Mouse (Mus musculus): ENCODE results near the gene Mybpc1.
"Not testable (repeated sequence)": the region's sequence is repeated elsewhere in the genome, so short reads cannot be mapped to it uniquely, and the experiment has no call there.

Gene Mybpc1

DNA sequence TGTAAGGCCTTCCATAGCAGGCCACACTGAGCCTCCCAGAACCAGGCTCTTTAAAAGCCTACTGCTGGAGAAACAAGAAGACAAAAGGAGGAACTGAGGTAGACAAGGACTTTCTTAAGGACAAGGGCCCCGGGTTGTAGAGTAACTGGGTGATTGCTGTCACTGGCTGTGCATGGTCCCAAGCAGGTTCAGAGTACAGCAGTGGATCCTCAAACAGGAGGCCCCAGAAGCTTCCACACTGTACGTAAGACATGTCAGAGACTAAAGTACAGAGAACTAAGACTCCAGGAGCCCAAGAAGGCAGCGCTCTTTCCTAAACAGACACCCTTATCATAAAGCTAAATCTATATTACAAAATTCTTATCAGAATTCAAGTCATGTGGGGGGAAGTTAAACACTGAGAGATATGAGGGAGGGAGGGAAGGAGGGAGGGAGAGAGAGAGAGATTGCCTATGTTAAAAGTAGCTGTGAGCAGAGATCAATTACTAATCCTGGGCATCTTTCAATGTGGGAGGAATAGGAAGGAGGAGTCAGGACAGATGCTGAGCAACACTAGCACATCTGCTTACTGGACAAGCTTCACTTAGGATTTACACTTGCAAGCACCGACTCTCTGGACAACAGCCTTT, 109.9 kb downstream of the Mybpc1 start:
- no peak for DNase-seq (ENCODE audit: low spot score in 2 of 2)

- DNase-seq (ENCODE audit: low spot score in 2 of 2) = no peak
Observed at GRCm38 (mm10) chr10:88492658-88493057, 112.3 kb downstream of the Mybpc1 start.

DNA sequence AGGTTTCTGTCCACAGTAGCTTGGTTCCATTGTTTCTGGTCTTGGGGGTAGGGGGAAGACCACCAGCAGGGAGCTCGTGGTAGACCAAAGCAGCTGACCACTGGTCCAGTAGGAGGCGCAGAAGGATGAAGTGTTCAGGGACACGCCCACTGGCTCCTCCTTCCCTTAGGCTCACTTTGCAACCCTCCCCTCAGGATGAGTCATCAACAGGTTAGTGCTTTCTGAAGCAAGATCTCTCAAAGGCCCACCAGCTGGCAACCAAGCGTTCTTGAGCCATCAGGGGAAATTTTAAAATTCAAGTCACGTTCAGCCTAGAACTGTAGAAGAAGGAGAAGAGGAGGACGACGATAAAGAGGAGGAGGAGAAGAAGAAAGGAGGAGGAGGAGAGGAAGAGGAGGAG, 113.3 kb downstream of the Mybpc1 start:
- DNase-seq (ENCODE audit: low spot score in 2 of 2) = no peak

DNA sequence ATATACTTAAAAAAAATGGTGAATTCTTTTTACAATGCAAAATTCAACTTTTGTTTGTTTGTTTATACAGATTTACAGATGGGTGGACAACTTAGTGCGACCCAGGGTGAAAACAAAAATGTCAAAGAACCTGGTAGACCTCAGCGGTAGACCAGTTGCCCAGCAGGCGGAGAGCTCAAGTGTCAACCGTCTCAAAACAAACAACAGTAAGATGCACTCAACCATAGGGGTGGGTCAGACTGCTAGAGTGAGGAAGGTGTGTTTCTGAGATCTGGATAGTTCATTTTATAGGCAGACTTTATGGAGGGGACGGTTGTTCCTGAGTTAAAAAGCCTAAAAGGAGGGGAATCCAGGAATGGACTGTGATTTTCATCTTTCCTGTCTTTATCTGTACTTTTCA, 116.3 kb downstream of the Mybpc1 start:
- DNase-seq (ENCODE audit: low spot score in 2 of 2) = no peak

DNA sequence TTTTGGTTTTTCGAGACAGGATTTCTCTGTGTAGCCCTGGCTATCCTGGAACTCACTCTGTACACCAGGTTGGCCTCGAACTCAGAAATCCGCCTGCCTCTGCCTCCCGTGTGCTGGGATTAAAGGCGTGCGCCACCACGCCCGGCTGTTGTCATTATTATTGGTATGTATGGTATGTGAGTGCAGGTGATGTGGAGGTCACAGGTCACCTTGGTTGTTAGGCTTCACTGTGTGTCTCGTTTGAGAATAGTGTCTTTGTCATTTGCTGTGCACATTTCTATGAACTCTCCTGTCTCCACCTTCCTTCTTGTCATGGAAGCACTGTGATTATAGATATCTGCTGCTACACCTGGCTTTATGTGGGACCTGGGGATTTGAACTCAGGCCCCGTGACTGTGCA, 122.1 kb downstream of the Mybpc1 start:
- DNase-seq (ENCODE audit: low spot score in 2 of 2) = not testable (repeated sequence)
